In genomic region chr17:46203078-46203477, GRCm38 (mm10) we compare ENCODE assay signal across 1 mouse cellular context.
TF ChIP-seq lines count a peak whose summit lies in the region.

No protein-coding gene starts in this region.

TF ChIP-seq in MEL, 35 proteins besides CTCF, POLR2A, EP300 and RAD21:
- TF ChIP-seq CHD1 (IDR thresholded peaks at IDR 0.05; ENCODE audit: low read depth, low read length), result peak; percentile 85; the same call in 1 of the 2 replicates
- TF ChIP-seq MXI1 (IDR thresholded peaks at IDR 0.05; ENCODE audit: low read depth, low read length), result peak; percentile 88
- TF ChIP-seq ZKSCAN1 (IDR thresholded peaks at IDR 0.05; ENCODE audit: low read depth, low read length), result no peak
- no peak for TF ChIP-seq MEF2A (IDR thresholded peaks at IDR 0.05; ENCODE audit: extremely low read depth, insufficient replicate concordance, low read depth, low read length, poor library complexity, severe bottlenecking)
- 0 out of 2 replicates have a peak, but pooled peaks have one; percentile 14 for TF ChIP-seq UBTF (IDR thresholded peaks at IDR 0.05; ENCODE audit: borderline replicate concordance, insufficient read depth, low read depth, low read length)
- no peak for TF ChIP-seq MYB (IDR thresholded peaks at IDR 0.05; ENCODE audit: low read depth, low read length)
- 0 out of 2 replicates have a peak, but pooled peaks have one; percentile 19 for TF ChIP-seq SIN3A (IDR thresholded peaks at IDR 0.05; ENCODE audit: low read length)
- TF ChIP-seq TBP (IDR thresholded peaks at IDR 0.05; ENCODE audit: low read depth, low read length), result no peak
- TF ChIP-seq RCOR1 (IDR thresholded peaks at IDR 0.05; ENCODE audit: low read depth, low read length), result no peak
- peak; percentile 70; the same call in 1 of the 2 replicates for TF ChIP-seq BHLHE40 (IDR thresholded peaks at IDR 0.05; ENCODE audit: borderline replicate concordance, low read depth, low read length)
- 0 out of 2 replicates have a peak, but pooled peaks have one; percentile 10 for TF ChIP-seq SMC3 (IDR thresholded peaks at IDR 0.05; ENCODE audit: low read depth, low read length)
- no peak; the same call in 1 of the 2 replicates for TF ChIP-seq POLR2AphosphoS2 (IDR thresholded peaks at IDR 0.05; ENCODE audit: low read length)
- TF ChIP-seq JUND (IDR thresholded peaks at IDR 0.05; ENCODE audit: low read depth, low read length), result no peak
- TF ChIP-seq HCFC1 (IDR thresholded peaks at IDR 0.05; ENCODE audit: low read depth, low read length), result no peak
- 0 out of 2 replicates have a peak, but pooled peaks have one; percentile 14 for TF ChIP-seq MYC (IDR thresholded peaks at IDR 0.05; ENCODE audit: low read depth, low read length)
- peak; percentile 41 for TF ChIP-seq MAX (IDR thresholded peaks at IDR 0.05; ENCODE audit: low read length)
TF ChIP-seq in MEL: peak in this region for 8.
